Mouse (Mus musculus): Measurements from ENCODE around the gene Gm42715.

DNA sequence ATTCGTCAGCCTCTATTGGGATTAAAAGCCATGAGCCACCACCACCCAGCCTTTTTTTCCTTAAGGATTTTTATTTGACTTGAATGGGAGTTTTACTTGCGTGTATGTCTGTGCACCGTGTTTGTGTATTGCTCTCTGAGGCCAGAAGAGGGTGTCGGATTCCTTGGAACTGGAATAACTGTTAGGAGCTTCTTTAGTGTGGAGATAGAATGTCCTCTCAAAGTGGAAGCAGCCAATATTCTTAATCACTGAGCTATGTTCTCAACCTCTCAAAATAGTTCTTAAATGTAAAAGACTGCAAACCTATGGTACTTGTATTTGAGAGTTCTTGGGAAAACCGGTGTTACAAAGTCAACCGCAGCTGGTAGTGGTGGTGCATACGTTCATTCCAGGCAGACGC, 8.1 kb upstream of the Gm42715 start:
- no peak for TF ChIP-seq CTCF (IDR thresholded peaks at IDR 0.05; ENCODE audit: extremely low read depth, insufficient read depth, low read length)
- no peak for TF ChIP-seq POLR2A (IDR thresholded peaks at IDR 0.05; ENCODE audit: extremely low read depth, insufficient read depth, low read length)

Data from cortical plate, adult 2 months (tissue).